Mouse (Mus musculus) E14TG2a.4 (cell line): ENCODE measurements at regions not wholly inside any gene's neighbourhood (a gene's known extent, or its start where the extent isn't known, plus 50 kb on each side); places are given as distances from the start of the nearest gene placed in this dataset.

Experiments used
- CTCF ChIP-seq: conservative IDR thresholded peaks from 2 replicates; pipeline ENCODE4 v1.5.1; 2014; ENCODE audit warnings: low read length
- NANOG ChIP-seq: IDR thresholded peaks from 2 replicates; pipeline ENCODE4 v1.6.1; 2014; ENCODE audit warnings: borderline replicate concordance, low read length, mixed read lengths

DNA sequence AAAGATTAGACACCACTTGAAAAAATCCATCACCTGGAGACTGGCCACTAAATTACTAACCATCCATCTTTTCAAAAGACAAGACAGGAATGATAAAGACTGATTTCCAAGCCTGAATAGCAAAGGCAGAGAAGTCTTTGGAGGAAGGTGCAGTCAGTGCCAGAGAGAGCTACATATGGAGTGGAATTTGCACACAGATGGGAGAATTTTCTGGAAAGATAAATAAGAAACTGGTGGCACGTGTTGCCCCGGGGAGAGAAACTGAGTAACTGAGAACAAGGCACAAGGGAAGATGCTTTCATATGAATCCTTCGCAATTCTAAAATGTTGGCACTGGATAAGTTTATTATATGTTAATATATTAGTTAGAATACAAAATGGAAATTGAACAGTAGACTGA, 59.8 kb upstream of the Rasgrf1 start:
- no peak for TF ChIP-seq CTCF
- no peak for TF ChIP-seq NANOG
